Mouse (Mus musculus): Measurements from ENCODE around the gene Slmap. TPM values are rescaled to one million over a fixed set of nuclear protein-coding genes. Genes with fewer than 3 reads are reported as not detected.
"Not testable (repeated sequence)": the region's sequence is repeated elsewhere in the genome, so short reads cannot be mapped to it uniquely, and the experiment has no call there.

Slmap gene
- total RNA-seq, 4 experiments from 2014 or later = 242 to 367 (median 269) TPM

DNA sequence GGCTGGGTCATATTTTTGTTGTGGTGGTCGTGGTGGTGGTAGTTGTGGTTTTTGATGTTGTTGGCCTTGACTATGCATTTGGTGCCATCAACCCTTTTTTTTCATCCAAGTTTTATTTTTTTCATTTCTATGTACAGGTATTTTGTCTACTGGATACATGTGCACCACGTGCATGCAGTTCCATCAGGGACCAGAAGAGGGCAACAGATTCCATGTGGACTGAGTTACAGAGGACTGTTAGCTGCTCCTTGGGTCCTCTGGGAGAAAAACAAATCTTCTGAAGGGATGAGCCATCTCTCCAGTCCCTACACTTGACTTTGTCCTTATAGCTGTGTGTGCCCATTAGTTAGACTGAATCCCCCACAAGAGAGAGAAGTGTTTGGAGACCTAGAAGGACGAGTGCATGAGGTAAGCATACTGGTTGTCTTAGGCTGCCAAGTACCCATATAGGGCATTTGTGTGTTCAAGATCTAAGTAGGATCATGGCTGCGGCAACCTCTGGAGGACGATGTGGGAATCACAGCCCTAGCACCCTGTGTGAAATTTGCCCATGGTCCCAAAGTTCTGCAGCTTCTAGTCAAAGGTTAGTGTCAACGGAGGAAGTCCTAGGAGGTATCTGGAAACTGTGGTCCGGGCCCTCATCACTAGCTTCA lies 136.1 kb downstream of the Slmap start:
- no peak for DNase-seq (ENCODE audit: low spot score)

DNA sequence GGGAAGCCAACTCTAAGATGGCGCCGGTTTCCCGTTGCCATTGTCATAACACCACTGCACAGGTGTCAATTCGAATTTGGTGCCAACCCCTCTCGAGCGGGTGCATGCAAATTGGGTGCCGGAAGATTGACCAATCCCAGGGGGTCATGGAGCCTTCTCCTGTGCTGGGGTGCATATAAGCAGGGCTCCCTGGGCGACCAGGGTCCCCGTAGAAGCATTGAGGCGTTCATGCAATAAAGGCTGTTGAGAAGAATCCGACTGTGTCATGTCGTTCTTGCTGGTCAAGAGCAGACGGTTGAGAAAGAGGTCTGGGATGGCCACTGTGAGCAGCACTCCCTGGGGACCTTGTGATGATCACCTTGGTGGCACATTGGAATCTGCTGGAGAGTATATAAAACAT lies 142.9 kb downstream of the Slmap start:
- DNase-seq (ENCODE audit: low spot score) = no peak

DNA sequence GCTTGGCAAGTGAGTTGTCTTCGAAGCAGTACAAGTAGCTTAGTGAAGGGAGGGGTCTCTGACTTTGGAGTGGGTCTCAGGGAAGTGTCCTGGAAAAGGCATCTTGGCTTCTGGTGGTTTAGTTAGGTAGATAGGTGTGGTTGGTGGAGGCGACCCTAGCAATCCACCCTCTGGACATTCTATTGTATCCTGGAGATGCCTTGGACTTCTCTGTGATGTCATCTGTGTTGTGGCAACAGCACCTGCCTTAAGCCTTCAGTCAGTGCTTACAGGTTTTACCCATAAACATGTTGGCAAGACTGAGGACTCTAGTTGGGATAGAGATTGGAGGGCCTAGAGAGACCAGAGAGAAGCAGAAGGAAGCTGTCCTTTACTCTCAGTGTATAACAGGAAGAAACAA lies 145.8 kb downstream of the Slmap start:
- not testable (repeated sequence) for DNase-seq (ENCODE audit: low spot score)

DNA sequence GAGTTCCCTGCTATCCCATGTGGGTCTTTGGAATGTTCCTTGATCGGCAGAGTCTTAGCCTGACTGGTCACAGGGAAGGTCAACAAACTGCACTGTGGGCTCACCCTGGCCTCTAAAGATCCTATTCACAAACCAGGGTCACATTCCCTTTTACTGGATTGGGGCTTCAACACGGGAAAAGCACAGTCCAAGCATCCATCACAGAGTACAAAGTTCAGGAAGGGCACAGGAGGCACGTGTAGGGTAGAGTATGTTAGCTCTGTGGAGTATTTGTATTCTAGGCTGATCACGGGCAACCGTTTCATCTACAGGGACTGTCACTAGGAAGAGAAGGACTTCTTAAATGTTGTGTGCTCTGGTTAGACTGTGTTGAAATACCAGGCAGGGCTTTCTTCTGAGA lies 147.7 kb downstream of the Slmap start:
- not testable (repeated sequence) for DNase-seq (ENCODE audit: low spot score)

DNA sequence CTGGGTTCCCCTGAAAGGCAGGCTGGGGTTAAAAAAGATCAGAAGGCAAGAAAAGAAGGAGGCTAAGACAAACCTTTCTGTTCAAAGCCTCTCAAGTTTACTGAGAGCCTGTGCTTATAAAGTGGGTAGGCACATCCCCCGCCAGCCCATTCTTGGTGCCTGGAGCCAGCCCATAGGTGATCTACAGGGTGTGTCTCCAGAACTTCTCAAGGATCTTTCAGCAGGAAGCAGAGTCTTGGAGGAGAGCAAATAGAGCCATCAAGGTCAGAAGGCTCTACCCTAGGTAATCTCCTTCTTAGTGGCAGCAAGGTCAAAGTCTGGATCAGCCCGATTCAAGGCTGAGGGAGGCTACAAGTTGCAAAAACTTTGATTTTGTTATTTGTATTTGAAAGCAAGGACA lies 149.1 kb downstream of the Slmap start:
- DNase-seq (ENCODE audit: low spot score) = not testable (repeated sequence)

DNA sequence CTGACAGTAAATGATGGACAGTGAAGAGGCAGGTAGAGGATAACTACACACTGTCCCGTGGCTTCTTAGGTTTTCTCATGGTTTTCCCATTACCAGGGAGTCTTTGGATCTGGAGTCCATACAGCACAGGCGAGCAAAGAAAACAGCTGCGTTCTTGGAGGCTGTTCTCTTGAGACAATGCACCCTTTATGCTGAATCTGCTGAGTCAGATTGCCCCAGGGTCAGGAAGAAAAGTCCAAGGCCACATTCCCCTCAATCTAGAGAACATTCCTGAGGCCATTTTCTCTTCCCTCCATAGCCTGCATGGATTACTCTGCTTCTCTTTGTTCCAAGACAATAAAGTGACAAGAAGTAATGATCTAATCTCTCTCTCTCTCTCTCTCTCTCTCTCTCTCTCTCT lies 155.7 kb downstream of the Slmap start:
- DNase-seq (ENCODE audit: low spot score) = no peak

DNA sequence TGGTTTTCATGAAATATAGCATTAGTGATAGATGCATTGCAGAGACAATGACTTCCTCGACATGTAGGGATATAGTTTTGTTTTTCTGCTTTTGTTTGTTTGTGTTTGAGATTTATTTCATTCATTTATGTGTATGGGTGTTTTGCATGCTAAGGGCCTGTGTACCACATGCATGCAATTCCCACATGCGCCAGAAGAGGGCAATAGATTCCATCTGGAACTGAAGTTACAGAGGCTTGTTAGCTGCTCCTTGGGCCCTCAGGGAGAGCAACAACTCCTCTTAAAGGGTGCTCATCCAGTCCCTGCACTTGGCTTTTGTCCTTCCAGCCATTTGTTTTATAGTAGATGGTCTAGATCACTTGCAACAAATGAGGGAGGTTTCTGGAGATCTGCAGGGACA lies 158.1 kb downstream of the Slmap start:
- peak; percentile 53 for DNase-seq (ENCODE audit: low spot score)

Other genes starting within 250 kb of the Slmap start
- gene Dennd6a, start 38.9 kb upstream of the Slmap start, total RNA-seq (2022) = 10 to 100 TPM; 12.4 to 13.4 (median 12.9) TPM
- 10 to 100 TPM; 60.5 to 84.8 (median 69.0) TPM for gene Arf4, start 103.1 kb upstream of the Slmap start, total RNA-seq (2022)
- gene Pde12, start 135.0 kb upstream of the Slmap start, total RNA-seq (2022) = 1 to 10 TPM; 5.0 to 6.5 (median 5.3) TPM
- gene Dnah12, start 158.3 kb upstream of the Slmap start, total RNA-seq (2022) = under 1 TPM in 3 of 4 experiments, not detected in 1; 0.03 to 0.06 (median 0.06) TPM